Mouse (Mus musculus) CD8-positive naive resting alpha-beta T cell, adult 57 days (primary cell): ENCODE data around the gene Fbxl13. TPM values are rescaled to one million over a fixed set of nuclear protein-coding genes. Genes with fewer than 3 reads are reported as not detected.

Source experiments
- total RNA-seq: library from RNA; stranded (reverse); gene quantifications from one replicate; pipeline ENCODE4 v1.2.4, GENCODE M21; 2023

Gene Fbxl13
- total RNA-seq, result not detected

DNA sequence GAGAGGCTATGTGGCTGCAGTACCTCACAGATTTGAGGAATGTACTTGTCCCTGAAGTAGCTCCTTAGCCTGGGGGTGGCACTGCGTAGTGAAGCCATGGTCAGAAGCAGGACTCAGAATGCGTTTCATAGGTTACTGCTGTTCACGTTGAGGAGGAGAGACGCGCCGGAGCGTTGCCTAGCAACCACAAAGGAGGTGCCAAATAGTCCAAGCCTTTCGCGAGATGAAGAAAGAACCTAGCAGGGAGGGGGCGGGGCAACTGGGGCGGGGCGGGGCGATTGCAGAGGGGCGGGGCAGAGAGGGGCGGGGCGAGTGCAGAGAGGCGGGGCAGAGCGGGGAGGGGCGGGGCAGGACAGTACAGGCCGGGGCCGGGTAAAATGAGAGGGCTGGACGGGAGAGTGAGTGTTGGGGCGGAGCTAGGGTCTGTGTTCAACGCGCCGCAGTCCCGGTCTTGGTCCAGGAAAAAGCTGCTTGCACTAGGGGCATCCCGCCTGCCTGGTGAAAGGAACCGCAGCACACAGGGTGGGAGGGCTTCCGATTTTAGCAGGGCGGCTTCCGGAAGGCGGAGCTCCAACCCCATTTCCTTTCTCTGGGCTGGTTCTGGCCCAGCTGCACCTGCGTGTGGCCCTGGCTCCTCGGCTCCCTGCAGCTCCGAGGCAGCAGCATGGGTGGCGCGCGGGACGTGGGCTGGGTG is at the start of gene Fbxl13, which contains the start of gene Armc10:
Gene Fbxl13, minus strand, starts transcription at position 196 of the 694 bp plus-strand sequence.
Gene Armc10, plus strand, starts transcription at position 375 of the 694 bp plus-strand sequence.

GRCm38 (mm10) chr5:21543409-21544201 is 101.8 kb downstream of the Fbxl13 start, which contains the start of gene Lrrc17:
TSS of gene Lrrc17 (plus strand) at chr5:21543559.

Other genes starting within 250 kb of the Fbxl13 start
- not detected for gene Ccdc146, start 221.0 kb downstream of the Fbxl13 start, total RNA-seq
- gene Fam185a, start 220.7 kb downstream of the Fbxl13 start, total RNA-seq, result 4.3 TPM
- gene Lrrc17, start 102.1 kb downstream of the Fbxl13 start, total RNA-seq, result not detected
- gene Armc10, start 179 bp upstream of the Fbxl13 start, total RNA-seq, result 36.9 TPM
- gene Napepld, start 55.8 kb upstream of the Fbxl13 start, total RNA-seq, result 1.7 TPM
- gene Pmpcb, start 91.5 kb upstream of the Fbxl13 start, total RNA-seq, result 72.9 TPM
- 53.0 TPM for gene Dnajc2, start 139.6 kb upstream of the Fbxl13 start, total RNA-seq
- 65.0 TPM for gene Psmc2, start 139.6 kb upstream of the Fbxl13 start, total RNA-seq
- not detected for gene Slc26a5, start 220.0 kb upstream of the Fbxl13 start, total RNA-seq